11 mouse cellular contexts compared by ENCODE assay signal in the genomic region with DNA sequence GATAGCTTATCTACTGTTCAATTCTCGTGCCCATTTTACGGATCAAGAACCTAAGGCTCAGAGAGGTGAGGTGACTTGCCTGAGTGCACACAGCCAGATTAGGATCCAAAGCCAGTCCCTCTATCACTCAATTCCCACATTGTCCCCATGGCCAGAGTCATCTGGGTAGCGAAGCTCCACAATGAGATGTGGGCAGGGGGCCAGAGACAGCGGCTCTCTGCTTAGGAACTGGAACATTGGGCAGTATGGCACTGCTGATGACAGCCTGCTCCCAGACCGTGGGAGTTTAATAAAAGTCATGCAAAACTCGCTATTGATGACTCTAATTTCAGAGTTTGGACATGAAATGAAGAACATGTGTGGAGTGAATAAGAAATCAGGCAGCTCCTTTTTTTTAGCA.
"Had no signal": no experiment of that assay in that cellular context is flagged by ENCODE, and none has a peak within 500 bp of the region (broad histone marks: within the 10 kb centered on the region; RNA-seq: fewer than 3 reads in every experiment).

No protein-coding gene starts in this region.

- DNase-seq: kidney, adult 18-20 months; kidney, adult 9 months; kidney, postnatal 14 days; kidney, postnatal 4 days; liver, postnatal 0 days; lung, embryonic 14.5 days; lung, postnatal 36 days; right cerebral cortex, adult 18-20 months; right cerebral cortex, postnatal 25 days; thymus, adult 18-20 months; thymus, postnatal 4 days had no signal
